Mouse (Mus musculus) frontal cortex, postnatal 36 days (tissue): ENCODE data around the gene Tnrc6c.
A peak's percentile ranks its signal among the peaks of the same experiment; 100 is the strongest.

Source experiments
- DNase-seq, 2 experiments: peaks; one replicate each; pipeline ENCODE4 v3.0.0; 2022; ENCODE audit warnings: low spot score in 2 of 2

Gene Tnrc6c

DNA sequence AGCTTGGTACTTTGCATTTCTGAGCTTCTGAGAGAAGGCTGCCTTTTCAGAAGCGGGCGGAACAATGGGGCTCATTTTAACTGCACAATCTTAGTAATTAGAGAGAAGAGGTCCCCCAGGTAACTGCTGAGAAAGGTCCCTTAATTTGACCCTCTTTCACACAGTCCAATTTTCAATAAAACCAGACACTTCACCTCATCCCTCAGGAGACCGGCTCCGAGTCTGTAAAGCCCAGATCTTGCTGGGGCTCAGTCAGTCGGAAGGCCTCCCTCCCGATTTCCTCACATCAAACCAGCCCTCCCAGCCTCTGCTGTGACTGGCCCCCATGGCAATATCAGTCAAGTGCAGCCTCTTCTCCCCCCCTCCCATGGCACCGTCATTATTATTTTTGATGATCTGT is 15.7 kb upstream of the Tnrc6c start:
- DNase-seq = no peak

DNA sequence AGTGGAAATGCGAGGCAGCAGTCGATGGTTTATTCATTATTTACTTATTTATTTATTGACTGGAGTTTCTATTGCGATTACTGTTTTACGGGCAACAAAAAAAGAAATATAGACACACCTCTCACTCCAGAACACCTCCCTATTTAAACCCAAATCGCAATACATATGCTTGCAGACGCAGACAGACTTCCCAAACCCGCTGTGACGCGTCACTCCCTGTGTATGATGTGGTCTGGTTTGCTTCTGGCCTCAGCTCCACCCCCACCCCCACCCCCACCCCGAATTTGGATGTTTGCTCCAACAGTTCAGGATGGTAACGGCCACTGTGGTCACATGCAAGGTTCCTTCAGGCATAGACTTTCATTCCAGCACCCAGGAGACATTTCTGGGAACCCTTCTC is 15.3 kb upstream of the Tnrc6c start:
- DNase-seq = no peak

DNA sequence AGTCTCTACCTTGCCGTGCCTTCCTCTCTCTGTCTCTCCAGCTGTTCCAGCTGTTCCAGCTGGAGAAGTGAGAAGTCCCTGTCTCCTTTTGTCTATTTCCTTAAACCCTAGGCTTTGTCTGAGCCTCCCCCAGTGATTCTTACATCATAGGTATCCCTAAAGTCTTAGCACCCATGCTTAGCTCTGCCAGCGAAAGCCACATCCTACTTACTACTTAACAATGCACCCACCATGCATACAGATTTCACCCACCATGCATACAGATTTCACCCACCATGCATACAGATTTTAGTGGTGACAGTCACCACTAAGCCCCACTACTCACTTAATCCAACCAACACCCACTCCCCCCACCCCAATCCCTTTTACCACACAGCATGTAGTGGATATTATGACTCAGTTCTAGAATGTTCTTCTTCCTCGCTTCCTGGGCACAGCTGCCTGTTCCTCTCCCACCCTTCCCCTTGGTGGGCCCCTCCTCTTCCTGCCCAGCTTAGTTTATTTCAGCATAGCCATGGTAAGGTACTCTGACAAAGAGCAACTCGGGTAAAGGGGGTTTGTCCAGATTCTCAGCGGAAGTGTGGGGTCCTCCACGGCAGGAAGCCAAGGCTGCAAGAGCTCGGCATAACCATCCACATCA is 14.6 kb upstream of the Tnrc6c start:
- no peak for DNase-seq

DNA sequence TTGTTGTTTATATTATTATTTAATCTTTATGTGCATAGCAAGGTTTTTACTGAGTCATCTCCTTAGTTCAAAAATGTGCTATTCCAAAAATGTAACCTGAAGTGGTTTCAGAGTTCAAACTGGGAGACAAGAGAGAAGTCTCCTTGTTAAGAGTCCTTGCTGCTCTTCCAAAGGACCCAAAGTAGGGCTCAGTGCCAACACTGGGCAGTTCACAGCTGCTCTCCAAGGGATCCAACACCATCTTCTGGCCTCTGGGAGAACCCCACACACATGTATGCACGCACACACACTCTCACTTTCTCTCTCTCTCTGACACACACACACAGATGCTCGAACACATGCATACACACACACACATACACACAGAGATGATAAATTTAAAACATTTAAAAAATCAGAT is 11.9 kb upstream of the Tnrc6c start:
- no peak for DNase-seq

DNA sequence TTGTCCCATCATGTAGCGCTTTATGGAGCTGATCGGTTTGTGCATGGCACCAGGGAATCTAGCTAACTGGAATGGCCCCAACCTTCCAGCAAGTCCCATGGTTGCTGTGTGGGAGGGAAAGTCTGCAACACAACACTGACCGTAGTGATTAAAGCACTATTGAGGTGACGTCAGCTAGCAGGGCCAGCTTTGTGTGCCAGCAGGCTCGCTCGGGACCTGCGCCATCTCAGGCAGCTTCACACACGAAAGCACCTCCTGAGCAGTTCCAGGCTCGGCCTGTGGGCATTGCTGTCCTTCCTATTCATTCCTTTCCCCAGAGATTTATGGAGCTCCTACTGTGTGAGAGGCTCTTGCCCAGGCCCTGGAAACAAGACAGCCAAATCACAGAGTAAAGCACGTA is 10.8 kb upstream of the Tnrc6c start:
- DNase-seq = no peak

DNA sequence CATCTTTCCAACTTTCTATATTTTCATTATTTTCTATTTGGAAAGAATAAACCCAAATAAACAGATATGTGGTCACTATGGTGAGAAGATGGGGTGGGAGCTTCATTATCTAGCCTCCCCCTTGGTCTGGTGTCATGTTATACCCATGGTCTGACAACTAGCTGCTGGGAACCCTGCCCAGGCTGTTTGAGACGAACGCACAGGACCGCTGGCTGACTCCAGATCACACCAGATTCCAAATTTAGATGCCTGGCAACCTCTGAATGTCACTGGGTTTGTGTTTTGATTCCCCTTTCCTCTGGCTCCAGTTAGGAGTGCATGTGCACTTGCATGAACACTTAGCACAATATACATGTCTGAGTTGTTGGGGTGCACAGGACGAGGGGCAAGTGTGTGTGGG is 7.3 kb upstream of the Tnrc6c start:
- DNase-seq = no peak

DNA sequence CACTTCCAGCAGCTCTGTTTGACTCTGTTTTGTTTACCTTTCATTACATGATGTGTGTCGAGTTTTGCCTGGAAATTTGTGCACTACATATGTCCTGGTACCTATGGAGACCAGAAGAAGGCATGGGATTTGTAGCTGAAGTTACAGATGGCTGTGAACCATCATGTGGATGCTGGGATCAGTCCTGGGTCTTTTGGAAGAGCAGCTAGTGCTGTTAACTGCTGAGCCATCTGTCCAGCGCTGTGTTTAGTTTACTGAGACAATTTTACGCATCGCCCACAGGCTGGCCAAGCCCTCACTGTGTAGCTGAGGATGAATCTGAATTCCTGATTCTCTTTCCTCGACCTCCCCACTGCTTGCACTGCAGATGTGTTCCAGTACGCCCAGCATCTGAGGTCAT is 6.1 kb upstream of the Tnrc6c start:
- DNase-seq = peak in 1 of 2 experiments; percentile 41

DNA sequence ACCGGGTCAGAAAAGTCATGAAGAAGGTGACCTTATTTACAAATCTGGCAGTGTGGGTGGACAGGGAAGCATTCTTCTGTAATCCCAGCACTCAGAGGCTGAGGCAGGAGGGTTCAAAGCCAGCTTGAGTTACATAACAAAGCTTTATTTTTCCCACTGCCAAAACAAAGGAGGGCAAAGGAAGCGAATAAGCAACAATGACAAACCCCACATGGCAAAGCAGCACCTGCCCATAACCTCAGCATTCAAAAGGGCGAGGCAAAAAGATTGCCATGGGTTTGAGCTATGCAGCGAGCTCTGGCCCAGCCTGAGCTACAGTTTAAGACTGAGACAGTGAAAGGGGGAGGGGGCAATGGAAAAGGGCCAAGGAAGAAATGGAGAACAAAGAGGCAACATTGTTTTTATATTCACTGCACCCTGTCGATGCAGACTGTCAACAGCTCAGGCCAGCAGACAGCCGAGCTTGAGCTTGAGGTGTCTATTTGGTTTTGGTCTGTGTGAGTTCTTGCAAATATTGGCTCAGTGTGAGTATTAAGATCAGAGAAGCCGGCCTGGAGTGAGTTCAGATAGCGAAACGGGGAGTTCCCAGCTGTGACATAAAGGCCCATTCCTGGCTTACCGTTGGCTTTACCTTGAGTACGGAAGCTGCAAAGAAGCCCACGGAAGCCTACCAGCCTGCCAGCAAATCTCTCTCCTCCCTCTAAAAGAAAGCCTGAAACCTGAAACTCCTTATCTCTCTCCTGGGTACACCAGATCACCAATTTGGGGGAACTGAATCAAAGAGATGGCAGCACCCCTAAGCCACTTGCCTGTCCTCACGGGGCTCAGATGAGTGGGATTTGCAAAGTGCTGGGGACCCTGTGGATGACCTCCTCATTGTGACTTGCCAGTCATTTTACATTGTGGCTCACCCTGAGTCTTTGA is 3.1 kb upstream of the Tnrc6c start:
- no peak for DNase-seq

DNA sequence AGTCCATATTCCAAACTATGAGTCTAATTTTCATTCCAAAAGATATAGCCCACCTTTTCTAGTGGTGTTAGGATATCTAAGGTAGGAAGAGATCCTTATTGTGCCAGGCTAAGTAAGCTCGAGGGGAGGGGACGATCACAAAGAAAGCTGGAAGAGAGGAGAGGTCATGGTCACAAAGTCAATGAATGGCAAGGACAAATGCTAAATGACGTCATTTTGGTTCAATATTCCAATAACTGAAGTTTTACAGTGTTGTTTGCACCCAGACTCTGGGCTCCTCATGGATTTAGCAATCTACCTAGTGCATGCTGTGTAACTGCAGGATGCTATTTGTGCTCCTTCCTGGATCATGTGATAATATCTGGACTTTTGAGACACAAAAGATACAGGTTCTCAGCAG is 1.2 kb upstream of the Tnrc6c start:
- DNase-seq = no peak

DNA sequence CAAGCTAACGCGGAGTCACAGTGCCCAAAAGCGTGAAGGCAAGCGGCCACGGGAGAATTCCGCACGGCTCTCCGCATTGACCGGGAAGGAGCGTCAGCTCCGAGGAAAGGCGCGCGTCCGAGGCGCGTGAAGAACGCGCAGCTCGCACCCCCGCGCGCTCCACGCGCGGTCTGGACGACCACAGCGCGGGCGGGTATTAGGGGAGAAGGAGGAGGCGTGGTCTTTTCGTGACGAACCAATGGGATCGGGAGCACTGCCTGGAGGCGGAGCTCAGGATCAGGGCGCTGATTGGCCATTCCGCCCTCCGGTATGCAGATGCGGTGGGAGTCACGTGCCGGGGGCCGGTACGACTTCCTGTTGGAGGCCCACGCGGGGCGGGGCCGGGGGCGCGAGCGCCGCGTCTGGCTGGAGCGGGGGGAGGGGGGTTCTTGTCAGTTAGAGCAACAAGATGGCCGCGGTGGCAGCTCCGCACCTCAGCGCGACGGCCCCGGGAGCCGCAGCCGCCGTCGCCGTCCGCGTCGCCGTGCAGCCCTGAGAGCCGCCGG is 363 bp downstream of the Tnrc6c start:
- peak; percentile 99 to 100 for DNase-seq

DNA sequence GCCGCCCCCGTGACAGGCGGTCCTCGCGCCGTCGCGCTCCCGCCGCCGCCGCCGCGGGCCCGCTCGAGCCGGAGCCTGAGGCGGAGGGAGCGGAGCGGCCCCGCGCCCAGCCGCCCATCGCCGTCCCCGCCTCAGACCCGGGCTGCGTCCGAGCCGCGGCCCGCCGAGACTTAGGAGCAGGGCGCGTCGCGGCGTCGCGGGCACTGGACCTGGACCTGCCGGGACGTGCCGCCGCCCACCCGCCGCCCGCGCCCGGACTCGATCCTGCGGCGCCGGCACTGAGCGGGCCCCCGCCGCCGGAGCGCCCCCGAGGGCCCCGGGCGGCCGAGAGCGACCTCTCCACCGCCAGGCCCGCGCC is 824 bp downstream of the Tnrc6c start:
- no peak for DNase-seq

DNA sequence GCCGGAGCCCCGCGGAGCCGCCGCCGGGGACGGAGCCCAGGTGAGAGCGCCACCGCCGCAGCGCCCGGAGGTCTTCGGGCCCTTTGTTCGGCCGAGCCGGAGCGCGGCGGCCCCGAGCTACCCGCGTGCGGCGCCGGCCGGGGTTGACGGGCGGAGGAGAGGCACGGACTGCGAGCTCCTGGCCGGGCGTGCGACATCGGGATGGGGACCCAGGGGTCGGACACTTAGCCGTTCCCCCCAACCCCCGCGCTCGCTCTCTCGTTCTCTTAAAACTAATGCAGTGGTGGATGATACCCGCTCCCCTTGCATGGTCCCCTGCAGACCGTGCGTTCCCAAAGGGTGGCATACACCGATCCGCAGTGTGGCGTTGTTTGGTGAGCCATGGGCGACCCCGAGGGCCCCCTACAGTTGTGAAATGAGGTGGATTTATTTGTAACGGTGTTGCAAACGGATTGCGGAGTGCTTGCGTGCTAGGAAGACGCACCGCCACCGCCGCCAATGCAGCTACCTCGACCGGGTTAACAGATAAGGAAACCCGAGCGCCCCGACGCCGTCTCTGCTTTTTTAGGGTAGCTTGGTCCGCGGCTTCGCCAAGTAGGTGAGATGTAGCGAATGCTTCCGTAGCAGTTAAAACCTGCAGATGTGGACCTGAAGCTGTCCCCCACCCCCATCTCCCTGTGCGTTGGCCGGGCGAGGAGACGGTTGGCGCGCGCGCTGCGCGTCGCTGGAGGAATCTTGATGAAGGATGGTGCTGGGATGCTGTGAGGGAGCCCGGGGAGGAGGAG is 1.4 kb downstream of the Tnrc6c start:
- peak; percentile 71 to 75 for DNase-seq

DNA sequence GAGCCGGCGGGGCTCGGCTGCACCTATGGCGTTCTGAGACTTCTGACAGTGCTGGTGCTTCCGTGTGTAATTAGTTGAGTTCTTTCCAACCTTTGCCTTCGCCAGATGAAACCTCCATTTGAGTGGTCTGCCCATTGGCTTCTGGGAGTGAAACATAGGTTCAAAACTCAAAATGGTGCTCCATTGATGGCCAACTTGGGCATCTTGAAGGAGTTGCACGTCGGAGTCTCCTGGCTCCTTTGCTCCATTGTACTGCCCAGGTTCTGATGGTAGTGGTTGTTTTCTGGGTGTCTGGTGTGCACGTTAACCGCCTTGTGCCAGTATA is 1.9 kb downstream of the Tnrc6c start:
- DNase-seq = no peak

DNA sequence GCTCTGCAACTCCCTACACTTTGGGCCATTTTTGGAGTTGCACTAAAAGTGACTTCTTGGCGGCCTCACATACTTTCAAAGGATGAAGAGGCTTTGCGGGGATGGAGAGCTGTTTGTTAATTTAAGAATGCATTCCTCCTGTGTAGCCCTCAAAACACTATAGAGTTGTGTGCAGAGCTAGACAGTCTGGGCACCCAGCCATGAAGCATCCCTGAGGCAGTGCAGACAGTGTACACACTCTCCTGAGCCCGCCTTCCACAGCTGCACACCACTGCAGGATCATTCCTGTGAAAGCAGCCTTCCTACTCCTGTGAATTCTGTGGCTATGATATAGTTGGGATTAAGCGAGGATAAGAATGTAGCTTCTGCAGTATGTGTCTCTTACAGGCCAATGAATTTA is 4.9 kb downstream of the Tnrc6c start:
- DNase-seq = peak; percentile 51 to 68

DNA sequence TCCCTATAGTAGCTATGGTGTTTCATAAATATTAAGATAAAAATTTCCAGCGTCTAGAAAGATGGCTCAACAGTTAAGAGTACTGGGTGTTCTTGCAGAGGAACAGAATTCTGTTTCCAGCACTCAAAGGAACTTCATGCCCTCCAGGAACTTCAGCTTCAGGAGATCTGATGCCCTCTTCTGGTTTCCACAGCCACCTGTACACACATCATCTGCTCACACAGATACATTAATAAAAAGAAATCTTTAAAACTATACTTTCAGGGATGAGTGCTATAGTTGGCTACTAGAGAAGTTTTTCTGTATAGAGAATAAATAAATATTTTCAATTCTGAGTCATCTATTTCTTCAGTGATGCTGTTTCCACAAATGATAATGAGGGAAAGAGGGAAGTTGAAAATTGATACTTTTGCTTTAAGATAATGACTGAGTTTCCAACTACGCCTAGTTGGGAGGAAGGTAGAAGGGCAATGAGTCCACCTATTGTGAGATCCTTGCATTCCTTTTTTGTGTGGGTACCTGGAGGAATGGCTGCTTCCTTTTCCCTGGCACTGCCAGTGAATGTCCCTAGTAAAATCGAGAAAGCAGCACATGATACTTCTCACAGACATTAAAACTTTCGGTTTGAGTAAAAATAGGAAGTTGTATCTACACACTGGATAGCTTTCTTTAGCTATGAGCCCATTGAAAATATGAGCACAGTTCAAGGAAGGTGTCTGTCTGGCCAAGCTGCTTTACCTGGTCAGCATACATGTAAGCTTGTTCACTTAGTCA is 9.1 kb downstream of the Tnrc6c start:
- no peak for DNase-seq

DNA sequence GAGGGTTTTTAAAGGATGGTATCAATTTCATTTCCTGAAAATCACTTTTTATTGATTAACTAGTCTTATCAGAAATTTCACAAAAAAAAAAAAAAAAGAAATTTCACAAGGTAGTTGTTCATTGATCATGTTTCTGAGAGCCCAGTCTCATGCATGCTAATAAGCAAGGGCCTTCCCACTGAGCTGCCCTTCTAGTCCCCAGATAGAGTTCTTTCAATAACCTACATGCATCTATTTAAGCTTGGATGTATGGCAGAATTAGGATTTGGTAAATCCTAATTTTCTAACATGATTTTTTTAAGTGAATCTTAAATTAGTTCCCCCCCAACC is 9.7 kb downstream of the Tnrc6c start:
- no peak for DNase-seq

DNA sequence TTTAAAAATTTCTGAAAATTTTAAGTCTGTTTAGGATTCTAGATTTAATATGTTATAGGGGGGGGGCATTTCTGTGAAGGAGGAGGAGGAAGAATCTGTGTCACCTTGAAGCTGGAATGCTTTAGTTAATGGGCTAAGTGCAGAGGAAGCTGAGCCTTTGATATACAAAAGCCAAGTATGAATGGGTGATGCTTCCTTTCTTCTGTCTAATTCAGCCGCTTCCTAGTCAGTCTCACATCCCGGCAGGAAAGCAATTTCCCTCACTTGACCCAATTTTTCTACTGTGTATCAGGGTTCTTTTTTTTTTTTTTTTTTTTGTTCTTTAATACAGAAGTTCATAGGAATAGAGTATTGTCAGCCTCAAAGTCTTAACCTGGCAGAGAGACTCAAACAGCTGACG is 11.1 kb downstream of the Tnrc6c start:
- no peak for DNase-seq

DNA sequence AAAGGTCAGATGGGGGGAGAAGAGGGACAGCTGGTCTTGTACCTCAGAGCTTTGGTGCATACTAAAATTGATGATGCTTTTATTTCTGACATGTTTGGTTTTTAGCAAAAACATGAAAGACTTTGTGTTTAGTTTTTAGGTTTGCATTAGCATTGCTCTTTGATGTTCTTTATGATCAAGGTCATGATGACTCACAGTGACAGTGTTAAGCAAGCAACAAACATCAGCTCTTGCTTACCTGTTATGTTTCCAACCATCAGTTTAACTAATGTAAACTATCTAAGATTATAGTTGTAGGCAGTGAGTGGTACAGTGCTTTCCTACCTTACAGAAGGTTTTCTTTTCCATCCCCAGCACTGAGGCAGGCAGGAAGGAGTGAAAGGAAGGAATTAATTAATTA is 12.5 kb downstream of the Tnrc6c start:
- no peak for DNase-seq

DNA sequence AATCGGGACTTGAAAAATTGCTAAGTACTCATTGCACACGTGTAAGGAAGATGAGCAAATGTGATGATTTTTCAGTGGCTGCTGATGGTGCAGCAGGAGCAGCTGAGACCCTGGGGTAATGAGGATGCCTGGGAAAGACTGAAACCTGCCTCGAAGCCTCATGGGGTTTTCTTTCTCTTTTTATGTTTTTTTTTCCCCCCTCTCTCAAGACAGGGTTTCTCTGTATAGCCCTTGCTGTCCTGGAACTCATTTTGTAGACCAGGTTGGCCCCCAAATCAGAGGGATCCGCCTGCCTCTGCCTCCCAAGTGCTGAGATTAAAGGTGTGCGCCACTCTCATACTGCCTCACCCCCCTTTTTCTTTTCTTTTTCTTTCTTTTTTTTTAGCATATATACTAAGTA is 13.1 kb downstream of the Tnrc6c start:
- DNase-seq = no peak

DNA sequence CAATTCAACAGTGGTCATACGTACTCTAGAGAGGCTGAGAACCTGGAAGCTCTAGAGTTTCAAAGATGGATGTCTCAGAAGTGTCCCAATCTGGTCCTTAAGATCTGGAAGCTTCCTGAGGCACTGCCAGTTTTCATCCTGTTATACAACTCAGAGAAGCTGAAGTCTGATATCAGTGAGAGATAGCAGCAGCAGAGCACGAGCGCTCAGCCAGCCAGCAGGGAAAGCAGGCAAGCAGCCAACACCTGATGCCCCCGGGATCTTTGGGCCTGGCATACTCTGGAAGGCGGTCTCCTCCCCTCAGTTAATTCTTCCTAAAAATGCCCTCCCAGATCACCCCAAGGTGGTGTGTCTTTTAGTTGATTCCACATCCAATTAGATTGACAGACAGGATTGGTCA is 13.7 kb downstream of the Tnrc6c start:
- no peak for DNase-seq

DNA sequence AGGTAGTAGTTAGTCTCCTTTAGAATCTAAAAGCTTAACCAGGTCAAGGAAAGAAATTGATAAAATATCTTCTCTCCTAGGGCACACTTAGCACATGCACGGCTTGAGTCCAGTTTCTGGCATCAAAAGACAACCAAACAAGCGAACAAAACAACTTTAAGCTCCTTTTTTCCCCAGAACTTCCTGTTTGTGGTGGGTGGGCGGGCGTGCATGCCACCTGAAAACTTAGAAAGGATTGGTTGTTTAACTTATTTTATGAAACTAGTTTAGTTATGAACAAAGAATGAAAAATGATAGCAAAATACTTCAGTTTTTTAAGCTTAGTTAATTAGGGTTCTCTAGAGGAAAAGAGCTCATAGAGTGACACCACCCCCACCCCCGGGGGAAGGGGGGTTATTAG is 17.5 kb downstream of the Tnrc6c start:
- DNase-seq = no peak

DNA sequence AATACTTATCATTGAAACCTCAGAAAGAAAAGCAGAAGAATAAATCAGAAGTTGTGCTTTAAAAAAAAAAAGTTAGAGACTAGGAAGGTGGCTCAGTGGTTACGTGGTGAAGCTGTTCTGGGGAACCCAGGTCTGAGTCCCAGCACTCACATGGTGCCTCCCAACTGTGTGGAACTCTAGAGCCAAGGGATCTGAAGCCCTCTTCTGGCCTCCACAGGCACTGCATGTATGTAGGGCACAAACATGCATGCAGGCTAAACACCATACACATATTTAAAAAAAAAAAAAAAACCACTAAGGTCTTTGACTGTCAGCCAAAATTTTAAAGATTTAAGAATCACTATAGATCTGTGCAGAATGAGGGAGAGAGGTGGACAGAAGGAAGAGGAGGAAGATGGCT is 20.4 kb downstream of the Tnrc6c start:
- no peak for DNase-seq
